Comparison of ENCODE assay signal across 13 mouse cellular contexts in the genomic region with DNA sequence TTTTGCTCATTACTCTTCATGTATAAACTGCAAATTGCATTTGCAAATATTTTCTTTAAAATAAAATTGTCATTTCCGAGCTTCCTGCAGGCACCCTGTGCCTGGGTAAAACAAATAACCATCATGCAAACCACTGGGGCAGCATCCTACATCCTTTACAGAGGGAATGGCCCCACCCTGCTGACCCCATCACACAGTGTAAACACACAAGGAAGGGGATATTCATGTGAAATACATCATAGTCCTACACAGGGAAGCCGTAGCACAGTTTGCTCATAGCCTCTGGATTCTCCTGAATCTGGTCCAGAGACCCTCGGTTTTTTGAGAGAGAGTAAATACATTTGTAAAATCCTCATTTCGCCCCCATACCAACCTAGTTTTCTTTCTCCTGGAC.
DNase-seq lines count a peak whose midpoint lies in the region; ATAC-seq and TF ChIP-seq lines count a peak whose summit lies in the region.
"Had no signal": no experiment of that assay in that cellular context is flagged by ENCODE, and none has a peak within 500 bp of the region (broad histone marks: within the 10 kb centered on the region; RNA-seq: fewer than 3 reads in every experiment).

No protein-coding gene starts in this region.

- H3K9me3 ChIP-seq in forebrain, embryonic 12.5 days, result no peaks in the 10 kb centered on the region
- no peaks in the 10 kb centered on the region for H3K9me3 ChIP-seq in forebrain, embryonic 11.5 days (ENCODE audit: control insufficient read depth, low read length)
- no peaks in the 10 kb centered on the region for H3K9me3 ChIP-seq in heart, postnatal 0 days (replicated peaks; ENCODE audit: control insufficient read depth, low read length)
- H3K9me3 ChIP-seq in midbrain, embryonic 12.5 days, result no peaks in the 10 kb centered on the region
- H3K9me3 ChIP-seq in midbrain, embryonic 16.5 days (replicated peaks; ENCODE audit: control insufficient read depth, low read length, poor library complexity, severe bottlenecking), result no peaks in the 10 kb centered on the region
- no peaks in the 10 kb centered on the region for H3K9me3 ChIP-seq in hindbrain, embryonic 16.5 days (ENCODE audit: control insufficient read depth, low read length)

- no peak overlapping the region for H3K9ac ChIP-seq in forebrain, embryonic 12.5 days
- no peak overlapping the region for H3K9ac ChIP-seq in forebrain, embryonic 11.5 days (ENCODE audit: low read length)
- no peak overlapping the region; the same call in 1 of the 2 replicates for H3K9ac ChIP-seq in heart, postnatal 0 days (replicated peaks; ENCODE audit: low read depth, low read length)
- H3K9ac ChIP-seq in midbrain, embryonic 12.5 days (replicated peaks), result no peak overlapping the region
- no peak overlapping the region for H3K9ac ChIP-seq in midbrain, embryonic 16.5 days (ENCODE audit: low read depth, low read length)
- no peak overlapping the region for H3K9ac ChIP-seq in hindbrain, embryonic 16.5 days (ENCODE audit: low read depth, low read length)

- no peaks in the 10 kb centered on the region for H3K27me3 ChIP-seq in forebrain, embryonic 12.5 days
- no peaks in the 10 kb centered on the region for H3K27me3 ChIP-seq in forebrain, embryonic 11.5 days (ENCODE audit: control insufficient read depth, insufficient read depth, low read length)
- H3K27me3 ChIP-seq in heart, postnatal 0 days (ENCODE audit: control insufficient read depth, insufficient read depth, low read length), result no peaks in the 10 kb centered on the region
- H3K27me3 ChIP-seq in midbrain, embryonic 12.5 days, result no peaks in the 10 kb centered on the region
- no peaks in the 10 kb centered on the region for H3K27me3 ChIP-seq in midbrain, embryonic 16.5 days (ENCODE audit: control insufficient read depth, insufficient read depth, low read depth, low read length)
- no peaks in the 10 kb centered on the region for H3K27me3 ChIP-seq in hindbrain, embryonic 16.5 days (replicated peaks; ENCODE audit: control insufficient read depth, insufficient read depth, low read length)

- 0 out of 2 replicates have a peak, but pooled peaks have one; percentile 41 for ATAC-seq in forebrain, embryonic 12.5 days (ENCODE audit: low FRiP score)
- ATAC-seq in forebrain, embryonic 11.5 days (replicated peaks; ENCODE audit: low FRiP score), result no peak
- ATAC-seq in heart, postnatal 0 days (ENCODE audit: insufficient read depth, low read depth), result no peak
- ATAC-seq in midbrain, embryonic 12.5 days (ENCODE audit: low FRiP score, low read depth), result peak; percentile 60; the same call in 1 of the 2 replicates
- ATAC-seq in midbrain, embryonic 16.5 days, result no peak
- ATAC-seq in hindbrain, embryonic 16.5 days, result 0 out of 2 replicates have a peak, but pooled peaks have one; percentile 60

- DNase-seq in forebrain, embryonic 11.5 days (ENCODE audit: low spot score), result no peak
- no peak for DNase-seq in heart, postnatal 0 days (ENCODE audit: low spot score)
- DNase-seq in heart, adult 9 months (ENCODE audit: low spot score in 2 of 2), result no peak
- no peak for DNase-seq in adrenal gland, adult 8-10 months
- DNase-seq: kidney, adult 2 months; lung, adult 2 months; thymus, postnatal 25 days had no signal

- no peak for TF ChIP-seq CTCF in heart, postnatal 0 days (IDR thresholded peaks at IDR 0.05; ENCODE audit: low read depth)

- H3K4me1 ChIP-seq in forebrain, embryonic 12.5 days, result no peaks in the 10 kb centered on the region; the same call in 1 of the 2 replicates
- no peaks in the 10 kb centered on the region for H3K4me1 ChIP-seq in forebrain, embryonic 11.5 days (replicated peaks; ENCODE audit: control insufficient read depth, insufficient read depth, low read length)
- H3K4me1 ChIP-seq in heart, postnatal 0 days (ENCODE audit: control insufficient read depth, insufficient read depth), result 0 out of 2 replicates have a peak, but pooled peaks cover under 1% of the 10 kb centered on the region
- H3K4me1 ChIP-seq in midbrain, embryonic 12.5 days, result no peaks in the 10 kb centered on the region
- 0 out of 2 replicates have a peak, but pooled peaks cover 3% of the 10 kb centered on the region for H3K4me1 ChIP-seq in midbrain, embryonic 16.5 days (ENCODE audit: control insufficient read depth, insufficient read depth, low read length)
- peaks cover 5% of the 10 kb centered on the region for H3K4me1 ChIP-seq in hindbrain, embryonic 16.5 days (ENCODE audit: control insufficient read depth, insufficient read depth, low read depth, low read length)

- WGBS in forebrain, embryonic 12.5 days, result 78% methylated on average over 4 of the region's 4 CpGs
- 79% methylated on average over 4 of the region's 4 CpGs for WGBS in forebrain, embryonic 11.5 days
- WGBS in heart, postnatal 0 days, result 73% methylated on average over 4 of the region's 4 CpGs
- WGBS in midbrain, embryonic 12.5 days, result 82% methylated on average over 4 of the region's 4 CpGs
- 79% methylated on average over 4 of the region's 4 CpGs for WGBS in midbrain, embryonic 16.5 days
- 65% methylated on average over 4 of the region's 4 CpGs for WGBS in hindbrain, embryonic 16.5 days

- H3K4me2 ChIP-seq in forebrain, embryonic 12.5 days, result no peak overlapping the region
- H3K4me2 ChIP-seq in forebrain, embryonic 11.5 days (ENCODE audit: low read depth, low read length, severe bottlenecking), result no peak overlapping the region
- no peak overlapping the region; the same call in 1 of the 2 replicates for H3K4me2 ChIP-seq in heart, postnatal 0 days (ENCODE audit: low read depth, low read length)
- H3K4me2 ChIP-seq in midbrain, embryonic 12.5 days (replicated peaks), result no peak overlapping the region
- H3K4me2 ChIP-seq in midbrain, embryonic 16.5 days (ENCODE audit: low read length), result no peak overlapping the region
- H3K4me2 ChIP-seq in hindbrain, embryonic 16.5 days (ENCODE audit: low read length), result no peak overlapping the region

- no peak for TF ChIP-seq EP300 in heart, postnatal 0 days (IDR thresholded peaks at IDR 0.05; ENCODE audit: low read depth)

- H3K27ac ChIP-seq in forebrain, embryonic 12.5 days, result no peak overlapping the region
- no peak overlapping the region for H3K27ac ChIP-seq in forebrain, embryonic 11.5 days (ENCODE audit: low read depth, low read length)
- peak overlapping the region; percentile 68 for H3K27ac ChIP-seq in heart, postnatal 0 days (ENCODE audit: low read depth)
- H3K27ac ChIP-seq in midbrain, embryonic 12.5 days (replicated peaks), result no peak overlapping the region
- H3K27ac ChIP-seq in midbrain, embryonic 16.5 days (ENCODE audit: low read length), result no peak overlapping the region
- no peak overlapping the region for H3K27ac ChIP-seq in hindbrain, embryonic 16.5 days (ENCODE audit: low read depth, low read length)

- H3K4me3 ChIP-seq in forebrain, embryonic 12.5 days (replicated peaks), result no peak overlapping the region
- H3K4me3 ChIP-seq in forebrain, embryonic 11.5 days (ENCODE audit: low read depth, low read length), result no peak overlapping the region
- no peak overlapping the region for H3K4me3 ChIP-seq in heart, postnatal 0 days (ENCODE audit: low read depth, low read length)
- H3K4me3 ChIP-seq in midbrain, embryonic 12.5 days, result no peak overlapping the region
- no peak overlapping the region for H3K4me3 ChIP-seq in midbrain, embryonic 16.5 days (ENCODE audit: low read depth, low read length)
- H3K4me3 ChIP-seq in hindbrain, embryonic 16.5 days (ENCODE audit: low read length), result no peak overlapping the region
- H3K4me3 ChIP-seq: erythroblast, embryonic 14.5 days; myocyte had no signal

- no peaks in the 10 kb centered on the region for H3K36me3 ChIP-seq in forebrain, embryonic 12.5 days (replicated peaks)
- no peaks in the 10 kb centered on the region for H3K36me3 ChIP-seq in forebrain, embryonic 11.5 days (ENCODE audit: control insufficient read depth, insufficient read depth, low read length)
- H3K36me3 ChIP-seq in heart, postnatal 0 days (replicated peaks; ENCODE audit: control insufficient read depth, insufficient read depth, low read length), result no peaks in the 10 kb centered on the region
- no peaks in the 10 kb centered on the region for H3K36me3 ChIP-seq in midbrain, embryonic 12.5 days
- no peaks in the 10 kb centered on the region for H3K36me3 ChIP-seq in midbrain, embryonic 16.5 days (ENCODE audit: control insufficient read depth, insufficient read depth, low read length)
- H3K36me3 ChIP-seq in hindbrain, embryonic 16.5 days (ENCODE audit: control insufficient read depth, insufficient read depth, low read length), result no peaks in the 10 kb centered on the region

Comparison
In these comparisons a context has a peak if more than half of its experiments do, and no peak if none do; other contexts are left out.
1. ATAC-seq: peak in forebrain, embryonic 12.5 days (single experiment), midbrain, embryonic 12.5 days (single experiment) and hindbrain, embryonic 16.5 days (single experiment); none in forebrain, embryonic 11.5 days (single experiment), heart, postnatal 0 days (single experiment) and midbrain, embryonic 16.5 days (single experiment).